Mouse (Mus musculus) hindbrain, embryonic 11.5 days (tissue): ENCODE measurements around the gene Sctr. TPM values are rescaled to one million over a fixed set of nuclear protein-coding genes. Genes with fewer than 3 reads are reported as not detected.
A peak's percentile ranks its signal among the peaks of the same experiment; 100 is the strongest.

Source experiments
- ATAC-seq: fragments of 200-750 bp; cut with Nextera tagmentation; 2 replicates; pipeline ENCODE4 v1.8.0; 2017; ENCODE audit warnings: mild to moderate bottlenecking, moderate TSS enrichment, moderate library complexity; ENCODE audit not compliant: low FRiP score
- DNase-seq: peaks from one replicate; pipeline ENCODE4 v3.0.0-alpha.2; 2015; ENCODE audit warnings: low spot score
- H3K27ac ChIP-seq: fragments of 300-500 bp; sonication (generic); 2 replicates; pipeline ENCODE4 v1.5.1; 2014; ENCODE audit warnings: mild to moderate bottlenecking, low read depth, low read length
- H3K27me3 ChIP-seq: fragments of 300-500 bp; sonication (generic); 2 replicates; pipeline ENCODE4 v1.6.1; 2014; ENCODE audit warnings: mild to moderate bottlenecking, low read length, moderate library complexity, mixed read lengths; ENCODE audit not compliant: control insufficient read depth, insufficient read depth
- H3K36me3 ChIP-seq: fragments of 300-500 bp; sonication (generic); 2 replicates; pipeline ENCODE4 v1.6.1; 2014; ENCODE audit warnings: mild to moderate bottlenecking, low read length, moderate library complexity, mixed read lengths; ENCODE audit not compliant: control insufficient read depth, insufficient read depth
- H3K4me1 ChIP-seq: fragments of 300-500 bp; sonication (generic); replicated peaks from 2 replicates; pipeline ENCODE4 v1.6.1; 2014; ENCODE audit warnings: low read length, mixed read lengths; ENCODE audit not compliant: control insufficient read depth, insufficient read depth
- H3K4me2 ChIP-seq: fragments of 300-500 bp; sonication (generic); replicated peaks from 2 replicates; pipeline ENCODE4 v1.6.1; 2014; ENCODE audit warnings: mild to moderate bottlenecking, low read depth, low read length
- H3K4me3 ChIP-seq: fragments of 300-500 bp; sonication (generic); 2 replicates; pipeline ENCODE4 v1.5.1; 2014; ENCODE audit warnings: low read depth, low read length
- H3K9ac ChIP-seq: fragments of 300-500 bp; sonication (generic); 2 replicates; pipeline ENCODE4 v1.6.1; 2014; ENCODE audit warnings: low read depth, low read length
- H3K9me3 ChIP-seq: fragments of 300-500 bp; sonication (generic); 2 replicates; pipeline ENCODE4 v1.6.1; 2016; ENCODE audit warnings: low read length; ENCODE audit not compliant: control insufficient read depth
- WGBS: fragments of 180-500 bp; shearing (Covaris S2); extraction: QIAGEN DNeasy Blood & Tissue Kit; methylation state at CpG from one replicate; pipeline ENCODE4 v1.1.7; 2014; 5-methylcytosine and 5-hydroxymethylcytosine counted together
- polyA plus RNA-seq: library from polyadenylated mRNA; unstranded; fragments of >200 nt; fragmentation: Nextera tagmentation; extraction: Ambion mirVana; gene quantifications from 2 replicates; pipeline ENCODE4 v1.2.1, GENCODE M21; 2014

Gene Sctr
- polyA plus RNA-seq, 1 experiment from 2014 or later = 0.73 TPM

DNA sequence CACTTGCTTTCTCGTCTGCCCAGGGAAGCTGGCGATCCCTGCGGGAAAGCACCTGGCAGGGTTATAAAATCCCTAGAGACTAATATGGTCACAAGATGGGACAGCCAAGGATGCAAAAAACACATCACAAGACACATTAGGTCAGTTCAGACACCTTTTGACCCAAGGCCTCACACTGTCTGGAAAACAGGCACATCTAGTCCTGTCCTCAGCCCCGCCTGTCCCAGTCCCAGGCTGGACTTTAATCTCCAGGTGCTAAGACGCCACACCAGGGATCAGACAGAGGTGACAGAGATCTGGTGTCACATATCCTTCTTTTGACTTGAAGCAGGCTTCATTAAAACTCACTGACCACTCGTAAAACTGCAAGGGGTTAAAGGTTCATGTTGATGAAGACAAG, 63.5 kb downstream of the Sctr start:
- Histone ChIP-seq H3K4me2 (no peak overlapping the region), H3K4me1 (no peaks in the 10 kb centered on the region), H3K27ac (no peak overlapping the region), H3K9ac (no peak overlapping the region), H3K9me3 (no peaks in the 10 kb centered on the region), H3K36me3 (no peaks in the 10 kb centered on the region), H3K27me3 (peaks cover 13% of the 10 kb centered on the region), H3K4me3 (no peak overlapping the region)
- 67% methylated on average over 6 of the region's 6 CpGs for WGBS
- DNase-seq = no peak
- ATAC-seq = no peak

DNA sequence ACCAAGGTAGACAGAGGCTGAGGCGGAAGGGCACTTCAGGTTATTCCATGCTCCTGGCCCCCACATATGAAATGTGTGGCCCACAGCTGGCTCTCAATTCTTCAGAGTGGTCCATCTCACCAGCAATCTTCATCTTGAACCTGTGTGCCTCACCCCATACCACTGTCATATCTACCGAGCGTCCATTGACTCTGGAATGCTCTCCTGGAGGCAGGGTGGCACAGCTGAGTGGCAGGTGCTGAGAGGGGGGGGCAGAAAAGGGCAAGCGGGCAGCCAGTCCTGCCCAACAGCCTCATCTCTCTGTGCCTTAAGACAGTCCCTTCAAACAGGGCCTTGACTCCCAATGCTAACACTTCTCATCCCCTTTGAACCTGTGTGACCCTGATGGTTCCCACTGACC, 64.4 kb downstream of the Sctr start:
- H3K4me3 ChIP-seq = no peak overlapping the region
- no peak for ATAC-seq
- no peak overlapping the region for H3K9ac ChIP-seq
- H3K9me3 ChIP-seq = no peaks in the 10 kb centered on the region
- no peak overlapping the region for H3K4me2 ChIP-seq
- no peaks in the 10 kb centered on the region for H3K4me1 ChIP-seq
- H3K27me3 ChIP-seq = peaks cover 13% of the 10 kb centered on the region
- no peak for DNase-seq
- WGBS = 87% methylated on average over 4 of the region's 4 CpGs
- H3K27ac ChIP-seq = no peak overlapping the region
- no peaks in the 10 kb centered on the region for H3K36me3 ChIP-seq

DNA sequence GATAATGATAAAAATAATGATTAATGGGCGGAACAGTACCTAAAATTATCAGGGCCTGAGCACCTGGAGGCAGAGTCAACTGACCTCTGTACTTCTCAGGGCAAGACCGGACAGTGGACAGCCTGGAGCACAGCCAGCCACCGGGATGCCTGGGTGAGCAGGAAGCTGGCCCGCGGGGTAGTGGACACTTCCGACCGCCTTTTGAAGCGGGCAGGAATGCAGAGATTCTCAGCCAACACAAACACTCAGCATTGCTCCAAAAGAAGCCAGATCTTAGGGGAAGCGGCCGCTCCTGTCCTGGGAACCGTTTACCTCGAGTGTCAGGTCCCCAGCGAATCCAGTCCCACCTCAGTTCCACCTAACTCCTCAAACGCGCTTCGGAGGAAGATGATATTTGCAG, 66.2 kb downstream of the Sctr start:
- H3K27me3 ChIP-seq = peaks cover 13% of the 10 kb centered on the region
- no peak overlapping the region for H3K9ac ChIP-seq
- H3K4me2 ChIP-seq = peak overlapping the region; percentile 87
- no peaks in the 10 kb centered on the region for H3K36me3 ChIP-seq
- no peaks in the 10 kb centered on the region for H3K4me1 ChIP-seq
- peak overlapping the region; percentile 33; the same call in 1 of the 2 replicates for H3K4me3 ChIP-seq
- no peak overlapping the region for H3K27ac ChIP-seq
- ATAC-seq = no peak
- DNase-seq = peak; percentile 39
- 11% methylated on average over 16 of the region's 16 CpGs for WGBS
- H3K9me3 ChIP-seq = no peaks in the 10 kb centered on the region

DNA sequence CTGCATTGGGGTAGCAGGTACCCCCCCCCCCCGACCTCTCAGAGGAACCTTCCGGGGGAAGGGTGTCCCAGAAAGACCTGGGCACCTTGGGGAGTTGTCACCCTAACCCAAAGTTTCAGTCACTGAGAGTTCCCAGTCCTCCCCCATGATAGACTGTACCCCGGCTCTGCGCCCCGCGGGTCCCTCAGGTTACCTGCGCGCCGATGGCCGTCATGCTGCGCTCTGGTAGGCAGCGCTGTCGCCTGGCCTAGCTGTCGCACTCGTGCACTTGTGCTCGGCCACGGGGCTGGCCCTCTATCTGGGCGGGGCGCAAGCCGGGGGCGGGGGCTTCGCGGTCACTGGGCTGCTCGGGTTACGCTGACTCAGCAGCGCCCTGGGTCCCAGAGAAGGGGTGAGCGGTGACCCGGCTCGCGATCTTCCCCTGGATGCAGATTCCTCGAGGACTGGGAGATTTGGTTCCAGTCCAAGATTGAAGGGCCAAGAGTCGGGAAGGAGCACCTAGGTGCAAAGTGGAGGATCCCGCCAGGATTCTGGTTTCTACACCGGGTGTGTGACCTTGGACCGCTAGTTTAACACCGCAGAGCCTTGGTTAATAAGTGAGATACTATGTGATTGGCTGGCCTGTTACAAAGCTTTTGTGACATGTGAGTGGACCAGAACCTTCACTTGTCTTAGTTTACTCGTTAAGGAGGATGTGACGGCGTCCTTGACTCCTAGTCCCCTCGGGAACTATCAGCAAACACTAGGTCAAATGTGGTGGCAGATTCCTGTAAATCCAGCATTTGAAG, 67.0 kb downstream of the Sctr start, which contains the start of gene Tmem37:
Tmem37 (minus strand) TSS at position 556 of the 788 bp plus-strand sequence.
- Histone ChIP-seq H3K9me3 (no peaks in the 10 kb centered on the region), H3K27me3 (peaks cover 13% of the 10 kb centered on the region), H3K36me3 (no peaks in the 10 kb centered on the region), H3K4me1 (no peaks in the 10 kb centered on the region), H3K4me3 (peak within 1 kb of the TSS; percentile 33), H3K4me2 (peak within 1 kb of the TSS; percentile 87), H3K9ac (peak within 1 kb of the TSS; percentile 40), H3K27ac (no peak within 1 kb of the TSS)
- ATAC-seq = peak; percentile 85
- 2% methylated on average over 40 of the region's 40 CpGs for WGBS
- peak; percentile 77 for DNase-seq

DNA sequence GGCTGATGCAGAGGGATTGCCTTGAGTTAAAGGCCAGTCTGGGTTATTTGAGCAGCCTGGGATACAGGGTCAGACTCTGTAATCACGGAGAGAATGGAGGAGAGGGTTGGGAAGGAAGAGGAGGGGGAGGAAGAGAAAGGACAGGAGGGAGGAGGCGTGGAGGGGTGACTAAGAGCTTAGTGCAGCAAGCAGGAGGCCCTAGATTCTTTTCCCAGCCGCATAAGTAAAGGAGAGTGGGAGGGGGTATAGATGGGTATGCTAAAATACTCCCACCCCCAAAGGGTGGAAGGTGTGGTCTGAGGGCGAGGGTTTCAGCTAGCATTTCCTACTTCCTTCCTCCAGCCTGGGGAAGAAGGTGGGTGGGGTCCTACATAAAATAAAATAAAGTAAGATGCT, 67.6 kb downstream of the Sctr start:
- no peak overlapping the region for H3K4me2 ChIP-seq
- ATAC-seq = no peak
- H3K9ac ChIP-seq = no peak overlapping the region

DNA sequence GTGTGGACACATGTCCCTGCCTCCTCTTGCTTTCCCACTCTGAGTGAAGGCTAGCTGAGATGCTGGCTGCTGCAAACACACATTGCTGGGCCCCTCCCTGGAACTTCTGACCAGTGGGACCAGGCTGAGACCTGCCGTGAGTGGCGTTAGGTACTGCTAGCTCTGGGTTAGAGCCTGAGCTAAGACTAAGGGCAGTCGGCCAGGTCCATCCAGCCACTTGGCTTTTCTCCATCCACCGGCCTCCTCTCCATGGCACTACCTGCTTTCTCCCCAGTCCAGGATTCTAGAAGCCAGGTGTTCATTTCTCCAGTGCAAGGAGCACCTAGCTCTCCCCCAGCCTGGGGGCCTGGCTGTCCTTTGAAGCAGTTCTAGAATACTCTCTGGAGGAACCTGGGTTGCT, 68.2 kb downstream of the Sctr start:
- 93% methylated on average over 4 of the region's 4 CpGs for WGBS
- ATAC-seq (no peak), DNase-seq (no peak)
- Histone ChIP-seq H3K9ac (no peak overlapping the region), H3K4me3 (no peak overlapping the region), H3K36me3 (no peaks in the 10 kb centered on the region), H3K27ac (no peak overlapping the region), H3K27me3 (peaks cover 13% of the 10 kb centered on the region), H3K4me2 (no peak overlapping the region), H3K9me3 (no peaks in the 10 kb centered on the region), H3K4me1 (no peaks in the 10 kb centered on the region)

More for the DNA sequence above, 67.6 kb downstream of the Sctr start:
- Histone ChIP-seq H3K4me1 (no peaks in the 10 kb centered on the region), H3K36me3 (no peaks in the 10 kb centered on the region), H3K27ac (no peak overlapping the region), H3K9me3 (no peaks in the 10 kb centered on the region), H3K27me3 (peaks cover 13% of the 10 kb centered on the region), H3K4me3 (no peak overlapping the region)
- 18% methylated on average over 4 of the region's 4 CpGs for WGBS
- no peak for DNase-seq

DNA sequence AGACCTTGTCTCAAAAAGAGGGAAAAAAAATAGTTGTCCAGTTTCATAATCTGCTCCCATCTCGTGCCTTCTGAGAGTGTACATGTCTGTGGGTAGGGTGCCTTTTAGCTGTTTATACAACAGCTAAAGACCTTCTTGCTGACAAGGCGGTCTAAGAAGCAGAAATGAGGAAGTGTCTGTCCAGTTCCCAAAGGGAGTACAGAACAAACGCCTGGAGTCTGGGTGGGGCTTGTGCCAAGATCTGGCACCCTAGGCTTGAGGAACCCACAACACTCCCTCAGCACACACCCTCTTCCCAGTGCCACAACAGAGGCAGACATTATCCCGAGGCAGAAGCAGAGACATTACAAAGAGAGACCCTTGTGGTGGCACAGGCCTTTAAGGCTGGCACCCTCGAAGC, 68.8 kb downstream of the Sctr start:
- Histone ChIP-seq H3K4me1 (no peaks in the 10 kb centered on the region), H3K9me3 (no peaks in the 10 kb centered on the region), H3K4me3 (no peak overlapping the region), H3K27me3 (peaks cover 13% of the 10 kb centered on the region), H3K9ac (no peak overlapping the region), H3K36me3 (no peaks in the 10 kb centered on the region), H3K27ac (no peak overlapping the region), H3K4me2 (no peak overlapping the region)
- no peak for ATAC-seq
- WGBS = 79% methylated on average over 5 of the region's 5 CpGs
- DNase-seq = no peak

DNA sequence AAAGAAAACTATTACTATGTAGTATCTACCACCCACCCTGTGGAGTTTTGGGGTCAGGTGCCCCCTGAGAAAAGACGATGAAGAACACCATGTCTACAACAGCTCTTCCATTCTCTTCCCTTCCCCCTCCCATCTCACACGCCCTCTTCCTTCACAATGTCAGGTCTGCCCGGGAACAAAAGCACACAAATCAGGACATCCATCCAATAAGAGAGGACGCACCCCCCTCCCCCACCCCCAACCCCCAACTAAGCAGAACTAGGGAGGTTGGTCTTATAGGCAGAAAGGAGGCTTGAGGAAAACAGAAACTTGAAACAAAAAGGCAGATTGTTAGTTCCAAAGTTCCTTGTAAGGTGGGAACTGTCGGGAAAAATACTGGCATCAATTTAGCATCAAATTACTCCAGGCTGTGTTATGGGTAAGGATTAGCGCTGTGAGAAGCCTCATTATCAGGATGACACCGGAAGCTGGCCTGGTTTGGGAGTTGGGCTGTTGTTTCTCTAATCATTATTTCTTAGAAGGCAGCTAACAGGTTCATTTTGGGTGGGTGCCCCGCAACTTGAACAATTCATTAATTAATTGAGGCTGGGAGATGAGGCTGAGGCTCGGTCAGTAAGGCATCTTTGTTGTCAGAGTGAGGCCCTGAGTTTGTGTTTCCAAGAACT, 71.2 kb downstream of the Sctr start:
- no peaks in the 10 kb centered on the region for H3K4me1 ChIP-seq
- WGBS = 22% methylated on average over 9 of the region's 9 CpGs
- DNase-seq = peak; percentile 23

DNA sequence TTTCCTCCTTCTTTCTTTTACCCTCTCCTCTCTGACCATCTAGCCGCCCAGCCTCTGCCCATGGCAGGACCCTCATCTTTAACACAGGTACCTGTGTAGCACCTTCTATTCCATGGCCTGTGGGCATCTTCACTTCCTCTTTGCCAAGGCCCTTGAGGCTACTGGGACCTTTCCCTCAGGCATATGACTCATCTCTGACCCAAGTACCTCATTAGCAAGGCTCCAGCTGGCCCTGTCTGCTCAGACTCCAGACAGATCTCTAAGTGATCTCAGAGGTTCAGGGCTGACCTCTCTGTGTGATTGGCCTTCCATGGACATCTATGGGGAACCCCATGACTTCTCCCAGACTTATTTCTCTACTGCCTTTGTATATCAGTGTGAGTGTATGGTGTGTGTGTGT, 73.9 kb downstream of the Sctr start:
- Histone ChIP-seq H3K27me3 (no peaks in the 10 kb centered on the region), H3K9me3 (no peaks in the 10 kb centered on the region), H3K9ac (no peak overlapping the region), H3K4me1 (no peaks in the 10 kb centered on the region), H3K36me3 (no peaks in the 10 kb centered on the region), H3K27ac (no peak overlapping the region), H3K4me2 (no peak overlapping the region), H3K4me3 (no peak overlapping the region)
- ATAC-seq (no peak), DNase-seq (no peak)
- 95% methylated on average over 1 of the region's 1 CpGs for WGBS

More for the DNA sequence above, 71.2 kb downstream of the Sctr start:
- no peaks in the 10 kb centered on the region for H3K36me3 ChIP-seq
- H3K4me2 ChIP-seq = no peak overlapping the region
- H3K27ac ChIP-seq = no peak overlapping the region
- H3K4me3 ChIP-seq = no peak overlapping the region
- peaks cover 9% of the 10 kb centered on the region; the same call in 1 of the 2 replicates for H3K27me3 ChIP-seq
- no peaks in the 10 kb centered on the region for H3K9me3 ChIP-seq
- no peak overlapping the region for H3K9ac ChIP-seq
- ATAC-seq = no peak
